Mouse (Mus musculus) hematopoietic multipotent progenitor cell, adult 10-12 weeks (in vitro differentiated cells): Measurements from ENCODE around the gene Wipf1. TPM values are rescaled to one million over a fixed set of nuclear protein-coding genes. Genes with fewer than 3 reads are reported as not detected.

Source experiments
- polyA plus RNA-seq: library from polyadenylated mRNA; stranded (reverse); fragments of >175 nt; gene quantifications from 2 replicates; pipeline ENCODE4 v1.2.3, GENCODE M21; 2012; ENCODE audit warnings: low replicate concordance

Gene Wipf1
- polyA plus RNA-seq, result 639 and 2,097 TPM in 2 replicates

GRCm38 (mm10) chr2:73529356-73530330 lies at the start of gene Wipf1:
Gene Wipf1, minus strand, starts transcription at chr2:73529734.

GRCm38 (mm10) chr2:73386356-73387046 lies 143.0 kb downstream of the Wipf1 start, which contains the start of gene Gpr155:
Gene Gpr155, minus strand, starts transcription at chr2:73386572.

Other genes with a start within 250 kb of the Wipf1 start
- 0.37 and 1.4 TPM in 2 replicates for gene Scrn3, start 217.1 kb downstream of the Wipf1 start, polyA plus RNA-seq
- gene Cir1, start 217.0 kb downstream of the Wipf1 start, polyA plus RNA-seq, result 8.4 and 13.8 TPM in 2 replicates
- 2.3 and 5.0 TPM in 2 replicates for gene Gpr155, start 143.2 kb downstream of the Wipf1 start, polyA plus RNA-seq
- not detected in 2 replicates for gene Chrna1, start 50.6 kb upstream of the Wipf1 start, polyA plus RNA-seq
- gene Chn1, start 245.6 kb upstream of the Wipf1 start, polyA plus RNA-seq, result not detected in 2 replicates